Mouse (Mus musculus): ENCODE results near the gene Il18r1. TPM values are rescaled to one million over a fixed set of nuclear protein-coding genes. Genes with fewer than 3 reads are reported as not detected.

Gene Il18r1
- polyA plus RNA-seq, 1 experiment from 2014 or later, result not detected

GRCm38 (mm10) chr1:40444800-40445199, 20.6 kb upstream of the Il18r1 start:
- H3K9me3 ChIP-seq, result no peaks in the 10 kb centered on the region
- H3K4me1 ChIP-seq, result no peaks in the 10 kb centered on the region
- no peak overlapping the region for H3K4me2 ChIP-seq
- no peaks in the 10 kb centered on the region for H3K36me3 ChIP-seq (replicated peaks)
- no peaks in the 10 kb centered on the region for H3K27me3 ChIP-seq (replicated peaks)
- 94% methylated on average over 3 of the region's 3 CpGs for WGBS
- H3K4me3 ChIP-seq, result no peak overlapping the region
- H3K9ac ChIP-seq, result no peak overlapping the region
- no peak overlapping the region for H3K27ac ChIP-seq
- no peak for ATAC-seq (replicated peaks)

- no peaks in the 10 kb centered on the region for H3K27me3 ChIP-seq (replicated peaks)
- no peaks in the 10 kb centered on the region for H3K36me3 ChIP-seq (replicated peaks)
- no peak overlapping the region for H3K4me2 ChIP-seq
- 91% methylated on average over 4 of the region's 4 CpGs for WGBS
- no peaks in the 10 kb centered on the region for H3K4me1 ChIP-seq
- no peaks in the 10 kb centered on the region for H3K9me3 ChIP-seq
- H3K4me3 ChIP-seq, result no peak overlapping the region
- ATAC-seq (replicated peaks), result no peak
- H3K27ac ChIP-seq, result no peak overlapping the region
- H3K9ac ChIP-seq, result no peak overlapping the region
These were observed 2.0 kb downstream of the Il18r1 start for GRCm38 (mm10) chr1:40467306-40467705.

GRCm38 (mm10) chr1:40468805-40469204, 3.5 kb downstream of the Il18r1 start:
- H3K9ac ChIP-seq, result no peak overlapping the region
- H3K27ac ChIP-seq, result no peak overlapping the region
- no peaks in the 10 kb centered on the region for H3K9me3 ChIP-seq
- no peak overlapping the region for H3K4me3 ChIP-seq
- H3K27me3 ChIP-seq (replicated peaks), result no peaks in the 10 kb centered on the region
- no peaks in the 10 kb centered on the region for H3K4me1 ChIP-seq
- 82% methylated on average over 2 of the region's 2 CpGs for WGBS
- H3K36me3 ChIP-seq (replicated peaks), result no peaks in the 10 kb centered on the region
- no peak for ATAC-seq (replicated peaks)
- H3K4me2 ChIP-seq, result no peak overlapping the region

- H3K36me3 ChIP-seq (replicated peaks), result no peaks in the 10 kb centered on the region
- 91% methylated on average over 12 of the region's 12 CpGs for WGBS
- no peaks in the 10 kb centered on the region for H3K27me3 ChIP-seq (replicated peaks)
- no peaks in the 10 kb centered on the region for H3K4me1 ChIP-seq
- no peaks in the 10 kb centered on the region for H3K9me3 ChIP-seq
- no peak overlapping the region for H3K9ac ChIP-seq
- no peak overlapping the region for H3K4me3 ChIP-seq
- no peak overlapping the region for H3K4me2 ChIP-seq
- H3K27ac ChIP-seq, result no peak overlapping the region
- no peak for ATAC-seq (replicated peaks)
These were observed 4.5 kb downstream of the Il18r1 start for GRCm38 (mm10) chr1:40469900-40470299.

DNA sequence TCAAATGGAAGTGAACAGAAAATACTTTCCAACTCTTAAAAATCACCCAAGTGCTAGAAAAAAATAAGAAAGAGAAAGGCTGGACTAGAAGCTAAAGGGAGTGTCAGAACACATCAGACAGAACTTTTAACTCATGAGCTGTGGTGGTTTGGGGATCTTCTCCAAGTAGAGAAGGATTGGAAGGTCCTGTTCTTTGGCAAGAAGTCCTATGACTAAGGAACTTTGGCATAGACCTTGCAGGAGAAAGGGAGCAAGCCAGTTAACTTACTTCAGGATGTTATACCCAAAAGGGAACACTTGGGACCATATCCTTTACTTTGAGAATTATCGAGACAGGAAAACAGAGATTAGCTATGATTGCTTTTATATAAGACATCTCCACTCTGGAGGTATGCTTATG, 7.0 kb downstream of the Il18r1 start:
- ATAC-seq (replicated peaks), result no peak

DNA sequence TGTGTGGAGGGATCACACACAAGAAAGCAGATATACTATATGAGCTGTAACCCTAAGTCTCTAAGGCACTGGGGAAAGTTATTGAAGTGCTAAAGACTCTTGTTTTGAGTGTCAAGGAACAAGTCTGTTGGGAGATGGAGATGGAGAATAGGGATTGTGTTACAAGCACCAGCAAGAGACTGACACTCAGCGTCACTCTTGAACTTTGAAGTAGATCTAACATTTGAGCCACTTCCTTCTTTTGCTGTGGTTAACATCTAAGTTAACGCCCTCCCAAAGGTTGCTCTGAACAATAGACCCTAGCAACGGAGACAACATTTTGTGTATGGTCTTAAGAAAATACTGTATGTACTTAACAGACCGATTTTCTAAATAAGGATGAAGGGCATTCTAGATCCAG, 8.3 kb downstream of the Il18r1 start:
- 83% methylated on average over 4 of the region's 4 CpGs for WGBS
- no peaks in the 10 kb centered on the region for H3K36me3 ChIP-seq (replicated peaks)
- H3K4me2 ChIP-seq, result no peak overlapping the region
- no peaks in the 10 kb centered on the region for H3K4me1 ChIP-seq
- H3K9ac ChIP-seq, result no peak overlapping the region
- ATAC-seq (replicated peaks), result no peak
- H3K27me3 ChIP-seq (replicated peaks), result no peaks in the 10 kb centered on the region
- no peak overlapping the region for H3K4me3 ChIP-seq
- no peak overlapping the region for H3K27ac ChIP-seq
- no peaks in the 10 kb centered on the region for H3K9me3 ChIP-seq

More for the DNA sequence above, 7.0 kb downstream of the Il18r1 start:
- Histone ChIP-seq H3K4me3 (no peak overlapping the region), H3K27me3 (replicated peaks) (no peaks in the 10 kb centered on the region), H3K9ac (no peak overlapping the region), H3K9me3 (no peaks in the 10 kb centered on the region), H3K4me2 (no peak overlapping the region), H3K27ac (no peak overlapping the region), H3K36me3 (replicated peaks) (no peaks in the 10 kb centered on the region), H3K4me1 (no peaks in the 10 kb centered on the region)
- 97% methylated on average over 1 of the region's 1 CpGs for WGBS

- H3K4me1 ChIP-seq, result no peaks in the 10 kb centered on the region
- no peaks in the 10 kb centered on the region for H3K27me3 ChIP-seq (replicated peaks)
- H3K4me2 ChIP-seq, result no peak overlapping the region
- no peaks in the 10 kb centered on the region for H3K36me3 ChIP-seq (replicated peaks)
- no peaks in the 10 kb centered on the region for H3K9me3 ChIP-seq
- H3K27ac ChIP-seq, result no peak overlapping the region
- 91% methylated on average over 5 of the region's 5 CpGs for WGBS
- no peak for ATAC-seq (replicated peaks)
- H3K9ac ChIP-seq, result no peak overlapping the region
- H3K4me3 ChIP-seq, result no peak overlapping the region
These were observed 9.0 kb downstream of the Il18r1 start for GRCm38 (mm10) chr1:40474336-40474735.

GRCm38 (mm10) chr1:40475697-40476096, 10.3 kb downstream of the Il18r1 start:
- H3K27ac ChIP-seq, result no peak overlapping the region
- no peaks in the 10 kb centered on the region for H3K4me1 ChIP-seq
- no peak overlapping the region for H3K9ac ChIP-seq
- H3K4me2 ChIP-seq, result no peak overlapping the region
- ATAC-seq (replicated peaks), result no peak
- no peak overlapping the region for H3K4me3 ChIP-seq
- 76% methylated on average over 3 of the region's 3 CpGs for whole genome bisulfite sequencing
- no peaks in the 10 kb centered on the region for H3K36me3 ChIP-seq (replicated peaks)
- H3K9me3 ChIP-seq, result no peaks in the 10 kb centered on the region
- no peaks in the 10 kb centered on the region for H3K27me3 ChIP-seq (replicated peaks)

GRCm38 (mm10) chr1:40476756-40477155, 11.4 kb downstream of the Il18r1 start:
- Histone ChIP-seq H3K9ac (no peak overlapping the region), H3K4me2 (no peak overlapping the region), H3K4me1 (no peaks in the 10 kb centered on the region), H3K9me3 (no peaks in the 10 kb centered on the region), H3K36me3 (replicated peaks) (no peaks in the 10 kb centered on the region), H3K4me3 (no peak overlapping the region), H3K27ac (no peak overlapping the region), H3K27me3 (replicated peaks) (no peaks in the 10 kb centered on the region)
- WGBS, result 73% methylated on average over 4 of the region's 4 CpGs
- no peak for ATAC-seq (replicated peaks)

DNA sequence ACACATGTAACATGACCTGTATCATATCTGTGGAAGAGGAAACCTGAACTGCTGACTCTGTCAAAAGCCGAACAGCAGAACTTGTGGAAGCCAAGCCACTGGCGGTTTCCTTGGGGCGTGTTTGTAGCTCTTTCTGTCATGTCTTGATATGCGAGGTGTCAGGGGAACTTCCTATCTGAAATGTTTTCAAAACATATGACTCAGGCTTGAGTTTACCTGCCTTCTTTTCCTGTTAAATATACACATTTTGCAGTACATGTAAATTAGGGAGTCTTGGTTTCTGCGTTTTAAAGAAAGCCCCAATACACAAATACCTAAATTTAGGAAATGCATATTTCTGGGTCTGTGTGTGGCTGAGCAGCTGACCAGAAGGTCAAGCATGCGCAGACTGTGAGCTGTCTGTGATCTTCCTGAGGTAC, 14.2 kb downstream of the Il18r1 start:
- ATAC-seq (replicated peaks), result no peak
- Histone ChIP-seq H3K9me3 (no peaks in the 10 kb centered on the region), H3K4me3 (no peak overlapping the region), H3K9ac (no peak overlapping the region), H3K36me3 (replicated peaks) (no peaks in the 10 kb centered on the region), H3K27ac (no peak overlapping the region), H3K4me2 (no peak overlapping the region), H3K27me3 (replicated peaks) (no peaks in the 10 kb centered on the region), H3K4me1 (no peaks in the 10 kb centered on the region)
- 91% methylated on average over 6 of the region's 6 CpGs for WGBS

GRCm38 (mm10) chr1:40494594-40494993, 29.2 kb downstream of the Il18r1 start:
- 94% methylated on average over 4 of the region's 4 CpGs for WGBS
- Histone ChIP-seq H3K9ac (no peak overlapping the region), H3K36me3 (replicated peaks) (no peaks in the 10 kb centered on the region), H3K4me2 (no peak overlapping the region), H3K27me3 (replicated peaks) (no peaks in the 10 kb centered on the region), H3K27ac (no peak overlapping the region), H3K4me1 (no peaks in the 10 kb centered on the region), H3K9me3 (no peaks in the 10 kb centered on the region), H3K4me3 (no peak overlapping the region)
- no peak for ATAC-seq (replicated peaks)

DNA sequence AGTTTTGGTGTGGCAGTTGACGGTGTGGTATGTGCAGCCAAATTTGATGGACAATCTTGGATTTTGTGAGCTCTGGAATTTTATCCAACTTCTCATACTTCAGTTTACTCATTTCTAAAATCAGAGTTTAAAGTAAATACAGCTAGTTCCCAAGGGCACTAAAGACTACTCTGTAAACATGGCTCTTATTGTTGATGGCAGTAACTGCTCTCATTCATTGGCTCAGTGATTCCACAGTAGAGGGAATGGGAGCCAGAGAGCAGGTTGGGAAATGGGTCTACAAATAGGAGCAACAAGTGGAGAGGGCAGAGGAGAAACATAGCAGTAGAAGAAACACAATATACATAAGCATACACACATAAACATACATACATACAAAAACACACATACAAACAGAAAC, 34.4 kb downstream of the Il18r1 start:
- H3K36me3 ChIP-seq (replicated peaks), result no peaks in the 10 kb centered on the region
- H3K4me2 ChIP-seq, result no peak overlapping the region
- H3K9ac ChIP-seq, result no peak overlapping the region
- no peaks in the 10 kb centered on the region for H3K27me3 ChIP-seq (replicated peaks)
- WGBS, result 89% methylated on average over 1 of the region's 1 CpGs
- ATAC-seq (replicated peaks), result no peak
- H3K4me3 ChIP-seq, result no peak overlapping the region
- no peak overlapping the region for H3K27ac ChIP-seq
- H3K4me1 ChIP-seq, result no peaks in the 10 kb centered on the region
- H3K9me3 ChIP-seq, result no peaks in the 10 kb centered on the region

DNA sequence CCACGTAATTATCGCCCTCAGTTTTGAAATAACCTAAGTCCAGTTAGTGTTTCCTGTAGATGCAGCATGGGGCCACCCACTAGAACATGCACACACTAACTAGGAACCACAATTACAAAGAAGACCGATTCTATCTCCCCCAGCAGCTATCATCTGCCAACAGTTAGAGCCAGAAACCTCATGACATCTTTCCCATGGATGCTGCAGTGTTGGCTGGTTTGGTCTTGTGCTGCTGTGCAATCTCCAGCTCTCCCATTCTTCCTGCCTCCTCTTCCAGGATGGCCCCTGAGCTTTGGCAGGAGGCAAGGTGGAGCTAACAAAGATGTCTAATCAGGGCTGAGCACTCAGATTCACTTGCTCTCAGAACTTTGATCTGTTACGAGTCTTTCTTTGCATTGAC, 35.8 kb downstream of the Il18r1 start:
- H3K4me2 ChIP-seq, result no peak overlapping the region
- H3K27me3 ChIP-seq (replicated peaks), result no peaks in the 10 kb centered on the region
- no peak overlapping the region for H3K4me3 ChIP-seq
- H3K4me1 ChIP-seq, result no peaks in the 10 kb centered on the region
- ATAC-seq (replicated peaks), result no peak
- H3K9me3 ChIP-seq, result no peaks in the 10 kb centered on the region
- H3K36me3 ChIP-seq (replicated peaks), result no peaks in the 10 kb centered on the region
- WGBS, result 92% methylated on average over 4 of the region's 4 CpGs
- no peak overlapping the region for H3K9ac ChIP-seq
- H3K27ac ChIP-seq, result no peak overlapping the region

Data from midbrain, embryonic 15.5 days (tissue).